Mouse (Mus musculus) cerebellum, adult (tissue): ENCODE results near the gene Creb5.

Experiments
- ATAC-seq: cut with Nextera tagmentation; 2 replicates; pipeline ENCODE4 v1.9.2; 2017; ENCODE audit warnings: mild to moderate bottlenecking, moderate library complexity, mixed read lengths; ENCODE audit not compliant: insufficient number of reproducible peaks, low FRiP score, low TSS enrichment

The Creb5 gene

DNA sequence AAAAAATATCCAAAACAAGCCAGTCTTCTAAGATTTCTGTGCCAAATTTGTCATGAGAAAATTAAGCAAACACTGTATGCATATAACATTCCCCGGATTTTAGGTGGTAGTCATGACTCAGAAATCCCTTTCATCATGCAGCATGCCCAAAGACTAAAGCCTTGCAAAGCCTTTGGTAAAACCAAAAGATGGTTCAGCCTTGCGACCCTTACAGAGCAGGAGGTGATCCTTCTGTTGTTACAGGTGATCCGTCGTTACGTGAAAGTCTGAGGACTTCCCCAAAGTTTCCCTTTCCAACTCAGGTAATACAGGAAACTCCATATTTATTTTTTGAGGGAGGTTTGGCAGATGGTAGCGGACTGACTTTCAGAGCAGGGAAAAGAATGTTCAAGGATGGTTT lies 122.1 kb downstream of the Creb5 start:
- ATAC-seq = no peak

DNA sequence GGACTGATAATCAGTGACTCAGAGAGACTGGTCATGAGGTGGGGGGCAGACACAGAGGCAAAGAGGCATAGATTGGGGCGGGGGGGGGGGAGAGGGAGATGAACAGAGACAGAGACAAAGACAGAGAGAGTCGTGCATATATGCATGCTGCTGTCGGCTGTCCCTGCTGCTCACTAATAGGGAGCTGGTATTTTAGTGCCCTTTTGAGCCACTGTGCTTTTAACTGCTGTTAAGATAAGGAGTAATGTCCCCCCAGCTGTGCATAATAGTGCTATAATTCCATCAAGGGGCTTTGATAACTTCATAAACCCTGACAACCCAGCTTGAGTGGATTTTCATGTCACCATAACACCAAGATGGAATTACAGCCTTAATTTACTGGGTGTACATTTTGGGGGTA lies 134.3 kb downstream of the Creb5 start:
- ATAC-seq = no peak

DNA sequence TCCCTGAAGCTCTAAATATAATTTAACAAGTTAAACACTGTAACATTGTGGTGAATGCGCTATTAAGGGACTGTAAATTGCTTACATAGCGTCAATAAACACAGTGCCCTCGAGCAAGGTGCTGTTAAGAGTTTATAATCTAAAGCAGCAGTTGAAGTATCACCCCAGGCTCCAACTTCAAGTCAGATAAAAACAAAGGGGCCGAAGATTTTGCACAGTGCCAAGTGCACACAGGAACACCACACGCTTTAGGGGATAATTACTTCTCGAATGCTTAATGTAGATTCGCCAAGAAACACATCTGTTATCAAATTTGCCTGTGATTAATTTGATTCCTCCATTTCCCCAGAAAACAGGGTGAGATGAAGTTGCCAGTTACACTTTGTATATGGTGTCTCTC lies 142.3 kb downstream of the Creb5 start:
- no peak for ATAC-seq

DNA sequence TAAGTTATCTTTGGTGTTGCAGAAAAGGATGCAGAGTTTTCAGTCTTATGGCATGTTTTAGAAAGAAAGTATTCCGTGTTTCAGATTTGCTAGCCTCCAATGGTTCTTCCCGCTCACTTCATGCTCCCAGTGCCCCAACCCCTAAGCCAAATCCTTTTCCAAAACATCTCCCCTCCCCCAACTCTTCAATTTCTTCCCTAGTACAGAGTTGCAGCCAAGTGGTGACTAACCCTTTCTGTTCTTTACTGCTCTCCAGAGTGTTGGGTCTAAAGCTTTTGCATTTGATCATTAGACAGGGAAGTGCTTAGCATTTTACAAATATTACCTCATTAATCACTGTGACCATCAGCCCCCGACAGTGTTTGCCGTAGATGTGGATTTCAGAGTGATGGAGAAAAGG lies 142.8 kb downstream of the Creb5 start:
- ATAC-seq = no peak

DNA sequence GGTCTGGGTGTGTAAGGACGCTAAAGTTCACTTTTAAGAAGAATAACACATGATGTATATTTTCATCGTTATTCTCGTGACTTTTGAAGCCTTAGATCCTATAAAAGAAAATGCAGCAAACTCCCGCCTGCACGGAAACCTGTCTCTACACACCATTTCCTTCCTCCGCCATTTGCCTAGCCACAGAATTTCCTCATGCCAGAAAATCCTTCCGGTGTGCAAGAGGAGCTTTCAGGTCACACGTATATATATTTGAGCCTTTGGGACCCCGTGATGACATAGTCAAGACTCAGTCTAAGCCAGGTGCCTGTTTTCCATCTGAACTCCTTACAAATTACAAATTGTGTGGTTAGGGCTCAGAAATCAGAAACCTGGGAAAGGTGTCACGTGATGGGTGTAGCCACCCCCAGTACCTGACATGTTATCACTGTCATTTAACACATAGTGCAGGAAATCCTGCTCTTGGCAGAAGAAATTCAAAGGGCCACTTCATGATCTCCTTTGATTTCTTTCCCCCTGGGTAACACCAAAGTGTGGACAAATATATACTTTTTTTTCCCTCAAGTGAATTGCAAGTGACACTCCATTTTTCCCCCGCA lies 158.9 kb downstream of the Creb5 start:
- no peak for ATAC-seq

DNA sequence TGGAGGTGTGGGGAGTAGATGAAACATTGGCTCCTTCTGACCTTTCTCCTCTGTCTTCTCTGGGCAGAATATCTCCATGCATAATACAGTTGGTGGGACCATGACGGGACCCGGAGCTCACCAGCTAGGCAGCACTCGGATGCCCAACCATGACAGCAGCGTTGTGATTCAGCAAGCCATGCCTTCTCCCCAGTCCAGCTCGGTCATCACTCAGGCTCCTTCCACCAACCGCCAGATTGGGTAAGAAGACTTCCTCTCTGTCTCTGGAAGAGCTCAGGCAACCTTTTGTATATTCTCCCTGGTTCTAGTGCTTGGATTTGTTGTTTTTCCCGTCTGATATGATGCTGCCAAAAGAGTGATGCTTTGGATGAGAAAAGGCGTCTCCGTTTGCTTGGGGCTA lies 160.4 kb downstream of the Creb5 start:
- ATAC-seq = no peak

DNA sequence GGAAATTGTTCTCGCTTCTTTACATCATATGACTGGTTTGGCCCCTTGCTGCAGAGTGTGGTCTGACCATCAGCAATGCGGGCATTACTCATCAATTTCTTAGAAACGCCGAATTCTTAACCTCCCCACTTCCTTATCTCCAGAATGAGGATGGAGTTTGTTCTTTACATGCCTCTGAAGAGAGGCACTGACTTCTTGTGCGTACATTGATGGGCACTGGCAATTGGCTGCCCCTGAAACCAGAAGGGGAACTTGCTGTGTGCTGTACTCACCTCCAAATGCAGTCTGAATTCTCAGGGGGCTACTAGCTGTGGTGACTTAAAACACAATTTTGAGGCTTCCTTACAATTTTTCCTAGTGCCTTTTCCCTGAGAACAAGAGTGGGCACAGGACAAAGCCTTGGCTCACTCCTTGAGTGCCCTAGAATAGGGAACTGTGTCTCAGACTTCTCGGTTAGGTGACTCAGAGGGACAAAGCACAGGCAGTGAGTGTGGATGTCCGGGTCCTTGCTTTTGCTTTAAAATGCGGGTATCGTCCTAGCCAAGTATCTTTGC lies 161.3 kb downstream of the Creb5 start:
- ATAC-seq = no peak

DNA sequence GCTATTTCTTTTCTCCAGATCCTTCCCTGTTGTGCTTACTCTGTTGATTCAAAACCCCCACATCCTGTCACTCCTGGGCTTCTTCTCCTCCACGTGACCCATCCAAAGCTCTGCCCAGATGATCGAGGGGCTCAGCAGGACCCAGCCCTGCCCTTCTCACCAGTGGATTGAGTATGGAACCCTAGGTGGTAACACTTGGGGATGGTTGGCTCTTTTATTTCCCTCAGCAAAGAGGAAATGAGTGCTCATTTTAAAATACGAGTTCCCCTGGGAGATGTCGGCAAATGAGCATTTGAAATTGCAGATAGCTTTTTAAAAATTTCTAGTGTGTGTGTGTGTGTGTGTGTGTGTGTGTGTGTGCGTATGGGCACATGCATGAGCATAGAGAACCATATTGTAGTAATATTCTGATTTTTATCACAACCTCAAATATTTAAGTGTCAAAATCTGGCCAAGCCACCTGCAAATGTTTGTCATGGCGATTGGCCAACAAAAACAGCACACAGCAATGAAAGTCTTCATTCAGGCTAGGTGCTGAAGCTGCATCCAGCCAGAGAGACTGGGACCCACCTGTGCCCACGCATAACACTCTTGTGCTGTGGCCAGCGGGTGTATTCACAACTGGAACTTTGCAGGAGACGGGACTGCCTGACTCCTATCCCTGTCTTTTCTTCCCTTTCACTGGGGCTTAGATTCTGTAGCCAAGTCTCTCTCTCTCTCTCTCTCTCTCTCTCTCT lies 162.5 kb downstream of the Creb5 start:
- no peak for ATAC-seq

DNA sequence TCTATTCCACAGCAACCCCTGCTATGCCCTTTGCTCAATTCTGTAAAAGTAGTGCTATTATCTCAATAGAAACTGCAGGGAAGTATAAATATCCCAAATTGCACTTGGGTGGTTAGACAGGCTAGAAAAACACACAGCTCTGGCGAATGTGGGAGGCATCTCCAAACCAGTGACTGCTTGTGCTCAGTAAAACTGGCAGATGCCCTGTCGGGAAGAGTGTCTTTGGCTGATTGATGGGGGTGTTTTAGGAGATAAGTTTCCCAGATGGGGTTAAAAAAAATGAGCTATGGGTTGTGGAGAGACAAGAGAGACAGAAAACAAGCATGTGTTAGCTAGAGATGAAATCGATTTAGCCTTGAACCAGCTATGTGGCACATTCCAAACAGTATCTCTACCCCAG lies 163.4 kb downstream of the Creb5 start:
- no peak for ATAC-seq

DNA sequence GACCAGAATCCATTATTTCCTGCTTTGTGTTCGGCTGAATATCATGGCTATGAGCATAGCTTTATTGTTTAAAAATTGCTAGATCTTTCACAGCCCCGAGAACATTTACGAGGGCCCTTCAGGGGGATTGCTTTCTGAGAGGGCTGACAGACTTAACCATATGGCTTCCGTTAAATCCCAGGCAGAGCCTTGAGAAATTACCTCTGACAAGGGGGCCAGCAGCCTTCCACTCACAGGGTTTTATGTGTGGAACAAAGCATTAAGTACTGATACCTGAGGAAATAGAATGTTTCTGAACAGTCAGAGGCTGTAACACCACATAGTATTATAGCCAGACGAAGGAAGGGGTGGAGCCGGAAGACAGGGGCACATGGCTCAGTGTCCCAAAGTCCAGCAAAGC lies 165.2 kb downstream of the Creb5 start:
- ATAC-seq = no peak

DNA sequence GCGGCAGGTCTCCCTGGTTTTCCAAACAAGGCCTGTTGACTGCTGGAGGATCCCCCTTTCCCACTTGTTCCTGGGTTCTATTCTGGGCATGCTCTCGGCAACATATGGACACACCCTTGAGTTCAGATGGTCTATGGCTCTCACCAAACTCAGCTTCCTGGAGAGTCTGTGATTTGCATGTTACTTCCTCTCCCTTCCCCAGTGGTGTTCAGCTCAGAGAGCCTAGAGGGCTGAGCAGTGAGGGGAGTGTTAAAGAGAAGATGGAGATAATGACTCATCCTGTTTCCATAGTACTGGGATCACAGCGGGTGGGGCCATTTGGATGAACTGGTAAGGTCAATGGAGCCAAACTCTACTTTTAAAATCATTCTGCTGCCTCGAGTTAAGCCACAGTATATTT lies 168.4 kb downstream of the Creb5 start:
- no peak for ATAC-seq

DNA sequence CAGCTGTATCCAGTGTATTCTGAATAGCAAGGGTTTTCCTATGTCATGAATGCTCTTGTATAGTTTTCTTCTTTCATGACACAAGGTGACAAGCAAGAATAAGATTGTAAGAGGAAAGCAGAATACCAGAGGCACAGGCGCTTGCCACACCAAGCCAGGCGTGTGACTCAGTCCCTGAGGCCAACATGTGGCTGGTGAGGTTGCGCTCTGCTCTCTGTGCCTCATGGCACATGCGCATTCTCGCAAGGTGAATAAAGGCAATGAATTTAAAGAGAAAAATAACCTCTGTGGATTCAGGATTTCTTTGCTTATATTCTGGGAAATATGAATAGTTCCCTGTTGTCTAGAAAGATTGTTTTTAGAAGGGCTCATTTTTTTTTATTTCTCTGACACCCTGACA lies 169.0 kb downstream of the Creb5 start:
- ATAC-seq = no peak

DNA sequence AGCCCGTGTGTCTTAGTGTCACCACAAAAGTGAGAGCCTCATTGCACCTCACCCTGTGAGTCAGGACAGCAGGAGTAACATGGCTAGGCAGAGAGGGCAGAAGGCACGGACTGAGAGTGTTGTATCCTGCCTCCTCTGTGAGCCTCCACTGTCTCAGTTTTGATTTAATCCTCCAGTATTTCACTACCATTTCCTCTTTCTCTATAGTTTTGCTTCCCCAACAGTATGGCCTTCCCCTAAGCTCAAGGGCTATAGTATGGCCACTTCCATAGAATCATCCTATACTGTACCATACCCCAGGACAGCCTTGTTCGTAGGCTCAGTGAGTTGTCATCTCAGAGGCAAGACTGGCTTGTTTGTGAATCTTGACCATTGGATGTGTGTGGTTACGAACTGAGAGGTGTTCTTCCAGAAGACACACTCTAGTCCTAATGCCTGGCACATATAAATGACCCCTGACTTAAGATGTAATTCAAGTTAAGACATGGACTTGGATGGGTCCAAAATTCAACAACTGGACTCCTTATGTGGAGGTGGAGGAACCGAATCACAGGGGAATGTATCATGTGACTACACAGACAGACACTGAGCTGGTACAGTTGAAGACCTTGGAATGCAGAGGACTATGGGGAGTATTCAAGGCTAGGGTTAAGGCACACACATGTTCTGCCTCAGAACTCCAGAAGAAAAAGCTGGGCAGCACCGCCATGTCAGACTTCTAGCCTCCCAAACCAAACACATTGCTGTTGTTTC lies 173.1 kb downstream of the Creb5 start:
- no peak for ATAC-seq

DNA sequence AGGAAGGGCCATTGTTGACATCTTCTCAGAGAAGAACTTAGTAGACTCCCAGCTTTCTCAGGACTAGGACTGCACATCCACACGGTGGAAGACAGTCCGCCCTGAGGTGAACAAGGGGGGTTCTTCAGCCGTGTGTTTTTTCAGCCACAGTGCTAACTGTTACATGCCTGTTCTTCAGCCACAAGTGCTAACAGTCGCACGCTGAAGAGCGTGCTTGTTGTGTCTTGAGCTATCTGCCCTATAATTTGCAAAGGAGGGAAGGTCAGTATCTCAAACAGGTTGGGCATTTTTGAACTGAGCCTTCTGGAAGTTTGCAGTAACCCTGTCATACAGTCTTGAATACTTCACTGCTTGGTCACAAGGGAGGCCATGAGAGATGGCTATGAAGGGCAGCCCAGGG lies 174.0 kb downstream of the Creb5 start:
- ATAC-seq = no peak

DNA sequence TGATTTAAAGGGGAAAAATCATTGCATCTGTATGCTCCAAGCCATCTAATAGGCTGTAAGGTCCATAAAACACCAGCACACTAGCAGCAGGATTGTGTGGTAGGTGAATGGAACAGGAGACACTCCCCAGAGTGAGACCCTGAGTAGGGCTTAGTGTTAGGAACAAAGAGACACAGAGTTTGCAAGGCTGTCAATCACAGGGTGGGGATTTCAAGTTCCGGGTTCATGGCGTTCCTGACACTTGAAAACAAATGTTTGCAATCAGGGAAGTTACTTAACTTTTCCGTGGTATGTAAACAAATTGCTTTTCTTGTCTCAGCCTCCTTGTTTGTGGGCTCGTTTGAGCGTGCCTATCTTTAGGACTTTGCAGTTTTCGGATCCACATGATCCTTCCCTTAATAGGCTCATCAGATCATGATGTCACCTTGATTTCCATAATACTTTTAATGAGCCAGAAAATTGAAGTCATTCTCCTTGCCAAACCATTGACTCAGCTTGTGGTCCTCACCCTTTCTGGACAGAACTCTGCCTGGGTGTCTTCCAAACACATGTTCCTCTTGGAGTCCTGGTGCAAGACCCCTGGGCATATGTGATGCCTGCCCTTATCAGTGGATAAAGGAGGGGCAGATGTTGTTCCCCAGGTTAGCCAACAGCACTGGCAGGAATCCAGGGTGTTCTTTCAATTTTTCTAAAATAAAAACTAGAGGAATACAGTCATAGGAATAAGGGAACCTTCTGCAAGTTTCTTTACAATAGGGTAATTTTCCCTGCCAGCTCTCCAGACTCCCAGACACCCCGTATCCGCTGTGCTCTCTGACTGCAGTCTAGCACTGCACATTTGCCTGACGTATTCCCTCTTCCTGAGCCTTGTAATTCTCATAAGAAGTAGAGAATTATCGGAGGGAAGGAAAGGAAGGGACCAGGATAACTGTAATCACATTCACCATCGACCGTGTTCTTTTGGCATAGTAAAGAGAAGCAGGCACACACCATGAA lies 175.0 kb downstream of the Creb5 start:
- no peak for ATAC-seq

DNA sequence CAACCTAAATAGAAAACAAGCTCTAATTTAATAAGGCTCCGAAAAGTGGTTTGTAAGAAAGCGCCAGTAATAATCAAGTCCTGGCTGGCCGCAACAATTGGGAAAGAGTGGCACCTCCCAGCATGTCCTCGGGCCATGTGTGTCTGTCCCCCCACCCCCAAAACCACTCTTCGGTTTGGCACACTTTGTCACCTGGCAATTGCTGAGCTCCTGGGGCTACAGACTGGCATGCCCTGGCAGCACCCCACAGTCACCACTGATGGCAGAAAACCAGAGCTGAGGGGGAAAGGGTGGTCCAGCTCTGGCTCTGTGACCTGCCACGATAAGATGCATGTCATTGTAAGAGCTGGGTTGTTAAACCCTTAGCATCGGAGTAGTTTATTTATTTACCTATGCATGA lies 175.7 kb downstream of the Creb5 start:
- no peak for ATAC-seq

DNA sequence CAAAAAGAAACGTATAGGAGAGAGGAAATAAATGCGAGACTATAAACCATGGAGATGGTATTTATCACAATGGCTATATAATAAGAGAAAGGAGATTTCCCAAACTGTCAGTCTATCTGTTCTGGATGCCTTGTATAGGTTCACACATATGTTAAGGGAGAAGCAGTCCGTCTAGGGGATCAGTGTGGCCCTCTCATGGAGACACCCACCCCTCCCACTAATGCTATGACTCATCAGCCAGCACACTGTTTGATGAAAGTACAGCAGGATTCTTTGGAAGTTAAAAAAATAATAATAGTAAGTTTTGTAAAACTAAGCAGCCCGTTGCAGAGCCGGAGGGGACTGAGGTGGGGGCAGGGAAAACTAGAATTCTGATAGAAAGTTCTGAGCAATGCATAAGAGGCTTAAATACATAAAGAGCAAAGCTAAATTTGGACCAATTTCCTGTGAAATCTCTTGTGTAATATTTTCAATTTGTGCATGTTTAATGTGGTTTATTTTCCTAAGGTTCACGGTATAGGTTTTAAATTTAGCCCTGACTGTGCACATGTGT lies 176.3 kb downstream of the Creb5 start:
- ATAC-seq = no peak

DNA sequence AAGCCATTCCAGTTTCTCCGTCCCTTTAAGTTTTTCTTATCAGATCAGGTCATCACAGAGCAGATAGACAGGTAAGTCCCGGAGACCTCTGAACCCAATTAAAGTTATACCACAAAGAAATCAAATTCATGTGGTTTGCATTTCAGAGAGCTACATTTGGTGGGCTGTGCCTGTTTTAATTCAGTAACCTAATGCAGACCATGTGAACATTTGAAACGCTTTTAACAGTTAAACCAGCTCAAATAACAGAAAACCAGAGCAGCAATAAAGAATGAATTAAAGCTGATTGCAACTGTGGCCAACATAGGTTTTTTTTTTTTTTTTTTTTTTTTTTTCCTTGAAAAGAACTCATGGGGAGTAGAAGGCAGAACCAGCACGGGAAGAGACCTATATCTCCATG lies 182.1 kb downstream of the Creb5 start:
- no peak for ATAC-seq

DNA sequence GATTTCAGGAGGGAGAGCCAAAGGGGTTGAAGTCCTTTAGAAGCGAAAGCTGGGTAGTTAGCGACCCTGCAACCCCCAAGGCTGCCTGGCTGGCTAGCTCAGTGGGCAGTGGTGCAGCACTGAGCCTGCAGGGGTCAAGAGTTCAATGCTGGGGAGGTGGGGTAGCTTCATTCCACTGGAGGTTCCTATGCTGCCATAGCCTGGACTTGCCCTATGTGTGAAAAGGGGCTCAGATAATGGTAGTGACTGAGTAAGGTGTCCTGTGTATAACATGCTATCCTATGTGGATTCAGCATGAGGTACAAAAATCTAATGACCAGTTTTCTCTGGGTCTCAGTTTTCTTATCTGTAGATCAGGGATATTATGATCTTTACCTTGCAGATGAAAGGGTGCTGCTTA lies 182.6 kb downstream of the Creb5 start:
- ATAC-seq = no peak

DNA sequence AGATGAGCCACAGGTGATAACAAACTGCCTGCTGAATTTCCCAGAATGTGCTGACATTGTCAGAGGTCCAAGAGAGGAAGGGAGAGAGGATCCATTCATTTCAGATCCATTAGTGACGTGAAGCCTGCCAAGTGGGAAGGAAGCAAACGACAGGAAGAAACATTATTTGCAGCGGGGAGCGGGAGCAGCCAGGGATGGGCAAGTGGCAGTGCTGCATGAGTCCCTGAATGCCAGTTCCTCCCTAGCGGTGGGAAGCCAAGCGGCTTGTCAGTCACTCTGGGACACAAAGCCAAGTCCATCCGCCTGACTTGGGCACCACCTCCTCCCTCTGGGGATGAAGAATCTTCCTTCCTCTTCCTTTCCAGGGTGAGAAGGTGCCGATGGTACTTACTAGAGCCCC lies 183.5 kb downstream of the Creb5 start:
- peak; percentile 85 for ATAC-seq
